Mouse (Mus musculus): Measurements from ENCODE around the gene Rassf8.
A peak's percentile ranks its signal among the peaks of the same experiment; 100 is the strongest.

The Rassf8 gene

DNA sequence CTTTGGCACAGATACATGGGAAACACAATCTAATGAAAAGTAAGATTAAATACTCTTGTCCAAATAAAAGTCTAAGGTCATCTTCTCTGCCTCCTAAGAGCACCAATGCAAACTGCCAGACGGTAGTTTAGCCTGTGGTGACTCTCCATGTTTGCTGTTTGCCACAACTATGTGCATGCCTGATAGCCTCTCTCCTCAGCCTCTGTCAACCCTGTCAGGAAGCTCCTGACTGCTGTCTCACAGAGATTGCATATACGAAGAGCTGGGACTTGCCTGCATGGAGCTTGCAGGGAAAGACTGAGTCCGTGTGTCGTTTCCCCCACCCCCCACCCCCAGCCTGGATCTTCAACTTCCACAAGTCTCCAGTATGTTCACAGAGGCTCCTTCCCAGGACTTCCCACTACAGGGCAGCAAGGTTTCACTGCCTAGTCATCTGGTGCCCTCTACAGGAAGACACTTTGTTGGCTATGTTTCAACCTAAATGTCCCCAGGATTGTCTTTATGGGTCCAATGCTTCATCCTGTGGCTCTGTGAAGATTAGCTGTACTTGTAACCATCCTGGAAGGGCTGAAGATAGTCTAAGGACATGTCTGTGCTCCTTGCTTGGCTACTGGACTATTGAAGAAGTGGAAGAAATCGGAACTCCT lies 77.2 kb downstream of the Rassf8 start:
- DNase-seq (ENCODE audit: low spot score in 2 of 2): no peak

DNA sequence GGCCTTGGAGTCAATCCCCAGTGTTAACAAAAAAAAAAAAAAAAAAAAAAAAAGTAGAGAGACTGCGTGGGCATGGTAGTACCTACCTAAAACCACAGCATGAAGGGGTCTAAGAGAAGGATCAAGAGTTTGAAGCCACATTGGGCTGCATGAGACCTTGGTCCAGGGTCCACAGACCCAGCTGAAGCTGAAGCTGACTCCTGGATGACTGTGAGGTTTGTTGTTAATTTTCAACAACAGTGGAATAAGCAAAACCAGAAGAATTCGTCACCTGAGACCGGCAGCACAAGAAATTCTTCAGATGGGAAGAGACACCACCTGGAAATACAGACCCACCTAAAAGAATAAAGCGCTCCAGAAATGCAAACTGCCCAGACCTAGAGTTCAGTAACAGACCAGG lies 79.8 kb downstream of the Rassf8 start:
- no peak for DNase-seq (ENCODE audit: low spot score in 2 of 2)

DNA sequence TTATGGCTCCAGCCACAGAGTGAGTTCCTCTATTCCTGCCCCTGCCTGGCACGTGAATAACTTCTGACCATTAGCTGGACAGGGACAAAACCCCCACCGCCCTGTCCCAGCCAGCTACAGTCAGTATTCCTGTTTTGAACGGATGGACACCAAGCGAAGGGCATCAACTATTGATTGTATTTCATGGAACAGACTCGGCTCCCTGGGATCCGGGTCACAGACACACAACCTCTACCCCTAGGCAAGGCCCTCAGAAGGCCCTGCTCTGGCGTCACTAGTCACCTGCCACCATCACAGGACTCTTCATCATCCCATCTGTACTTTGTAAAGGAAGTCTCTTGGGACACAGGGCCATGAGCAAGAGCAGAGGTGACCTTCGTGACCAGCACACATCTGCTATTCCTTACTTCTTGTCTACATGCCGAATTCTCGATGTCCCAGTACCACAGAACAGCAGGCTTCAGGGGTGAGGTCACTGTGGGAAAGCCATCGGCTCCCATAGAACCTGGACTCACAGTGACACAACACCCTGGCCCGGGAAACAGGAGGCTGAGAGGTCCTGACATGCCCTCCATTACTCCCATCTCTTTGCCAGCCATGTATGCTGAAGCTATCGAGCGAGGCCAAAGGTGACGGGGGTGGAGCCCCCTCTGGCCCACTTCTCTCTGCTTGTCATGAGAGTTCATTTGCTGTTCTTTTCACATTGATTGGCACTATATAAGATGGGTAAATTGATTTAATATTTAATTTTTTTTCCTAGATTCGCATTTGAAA lies 82.7 kb downstream of the Rassf8 start:
- no peak for DNase-seq (ENCODE audit: low spot score in 2 of 2)

DNA sequence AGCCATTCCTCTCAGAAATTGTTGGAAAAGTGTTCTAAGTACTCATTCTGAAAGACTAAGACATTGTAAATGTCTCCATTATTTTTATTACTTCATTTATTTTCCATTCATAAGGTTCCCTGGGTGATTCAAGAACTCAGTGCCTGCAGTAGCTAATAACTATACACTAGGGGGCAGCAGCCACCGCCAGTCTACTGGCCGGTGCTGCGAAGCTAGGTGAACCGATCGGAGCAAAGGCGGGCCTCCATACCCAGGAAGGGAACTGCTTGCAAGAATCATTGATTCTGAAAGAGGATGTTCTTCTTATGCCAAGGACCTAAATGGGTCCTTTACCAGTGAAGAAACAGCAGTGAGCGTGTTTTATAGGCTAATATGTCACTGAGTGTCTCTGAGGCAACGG lies 83.6 kb downstream of the Rassf8 start:
- DNase-seq (ENCODE audit: low spot score in 2 of 2): peak; percentile 19 to 56

DNA sequence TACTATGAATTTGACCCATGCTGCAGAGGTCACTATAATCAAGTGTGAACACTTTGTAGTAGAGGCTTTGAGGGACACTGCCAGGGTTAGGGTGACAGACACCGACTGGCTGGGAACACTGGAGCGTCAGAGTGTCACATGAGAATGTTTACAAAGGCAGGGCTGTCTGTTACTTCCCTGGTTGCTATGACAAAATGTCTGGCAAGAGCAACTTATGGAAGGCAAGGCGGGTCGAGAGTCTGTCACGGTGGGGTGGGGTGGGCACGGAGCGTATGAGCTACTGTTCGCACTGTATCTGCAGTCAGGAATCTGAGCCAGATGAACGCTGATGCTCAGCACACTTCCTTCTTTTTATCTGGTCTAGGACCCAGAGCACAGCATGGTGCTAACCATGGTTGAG lies 84.1 kb downstream of the Rassf8 start:
- DNase-seq (ENCODE audit: low spot score in 2 of 2): no peak

DNA sequence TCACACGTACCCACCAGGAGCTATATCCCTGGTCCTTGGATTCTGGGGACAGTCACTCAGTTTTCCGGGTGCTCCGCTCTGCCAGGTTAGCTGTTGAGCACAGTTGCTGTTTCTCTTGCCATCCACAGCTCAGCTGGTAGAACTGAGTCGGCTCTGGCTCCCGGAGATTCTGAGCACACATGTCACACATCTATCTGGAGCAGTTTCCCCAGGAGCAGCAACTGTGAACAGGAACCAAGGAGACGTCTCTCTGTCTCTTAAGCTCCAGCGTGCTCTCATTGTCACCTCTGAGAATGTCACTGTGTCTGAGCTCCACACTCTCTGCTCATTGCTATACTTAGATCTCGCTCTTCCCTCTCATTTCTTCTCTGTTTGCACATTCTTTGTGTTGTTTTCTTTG lies 86.4 kb downstream of the Rassf8 start:
- no peak for DNase-seq (ENCODE audit: low spot score in 2 of 2)

DNA sequence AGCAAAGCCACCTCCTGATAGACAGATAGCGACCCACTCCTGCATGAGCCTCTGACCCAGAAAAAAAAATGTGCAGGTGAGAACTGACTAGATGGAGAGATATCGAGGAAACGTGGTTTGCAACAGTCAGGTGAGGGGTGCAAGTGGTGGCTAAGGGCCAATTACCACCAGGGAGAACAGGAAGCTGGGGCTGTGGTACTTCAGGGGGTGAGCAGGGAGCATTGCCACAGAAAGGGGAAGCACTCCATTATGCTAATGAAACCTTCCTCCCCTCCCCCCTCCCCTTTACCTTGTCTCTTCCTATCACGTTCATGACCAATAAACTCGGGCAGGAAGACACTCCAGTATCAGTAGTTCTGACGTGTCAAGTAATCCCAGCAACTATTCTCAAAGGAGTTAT lies 88.8 kb downstream of the Rassf8 start:
- DNase-seq (ENCODE audit: low spot score in 2 of 2): no peak

DNA sequence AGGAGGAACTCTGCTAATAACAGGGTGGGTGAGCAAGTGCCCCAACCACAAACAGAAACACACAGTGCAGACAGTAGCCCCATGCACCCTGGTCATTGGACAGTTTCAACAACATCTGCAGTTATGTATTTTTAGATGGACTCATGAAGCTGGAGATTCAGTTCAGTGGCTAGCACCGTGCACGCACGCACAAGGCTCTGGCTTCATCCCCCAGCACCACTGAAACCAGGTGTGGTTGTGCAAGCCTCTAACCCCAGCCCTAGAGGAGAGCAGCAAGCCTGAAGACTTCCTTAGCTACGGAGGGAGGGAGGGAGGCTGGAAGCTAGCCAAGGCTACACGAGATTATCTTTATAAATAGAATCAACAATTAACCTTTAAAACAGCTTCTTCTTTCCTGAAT lies 99.1 kb downstream of the Rassf8 start:
- no peak for DNase-seq (ENCODE audit: low spot score in 2 of 2)

DNA sequence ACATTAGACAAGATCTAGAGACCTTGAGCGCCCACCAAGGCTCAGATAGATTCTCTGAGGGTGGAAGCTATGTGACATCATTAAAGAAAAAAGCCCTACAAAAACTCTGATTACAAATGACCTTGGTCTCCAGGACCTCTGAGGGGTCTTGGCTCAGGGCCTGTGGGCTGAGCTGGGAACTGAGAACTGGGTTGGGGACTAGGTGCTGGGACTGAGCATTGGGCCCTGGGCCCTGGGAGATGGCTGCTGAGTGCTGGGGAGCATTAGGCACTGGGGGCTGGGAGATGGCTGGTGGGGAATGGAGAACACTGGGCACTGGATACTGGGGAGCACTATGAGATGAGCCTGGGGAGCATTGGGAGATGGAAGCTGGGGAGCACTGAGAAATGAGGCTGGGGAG lies 99.5 kb downstream of the Rassf8 start:
- DNase-seq (ENCODE audit: low spot score in 2 of 2): no peak

DNA sequence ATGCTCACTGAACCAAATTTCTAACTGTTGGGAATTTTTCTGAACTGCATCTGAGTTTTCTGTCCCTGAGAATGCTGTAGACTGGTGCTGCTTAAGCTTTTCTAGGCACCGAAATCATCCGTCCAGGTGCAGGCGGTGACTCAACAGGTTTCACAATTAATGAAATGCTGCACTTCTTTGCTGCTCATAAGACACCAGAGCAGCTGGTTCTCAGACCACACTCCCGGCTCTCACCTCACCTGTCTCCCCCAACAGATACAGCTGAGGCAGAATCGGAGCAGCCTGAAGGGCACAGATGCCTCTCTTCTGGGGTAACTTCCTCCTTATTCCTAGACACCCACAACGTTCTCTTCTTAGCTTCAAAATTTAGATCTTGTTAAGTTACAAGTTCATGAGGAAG lies 100.4 kb downstream of the Rassf8 start:
- no peak for DNase-seq (ENCODE audit: low spot score in 2 of 2)

DNA sequence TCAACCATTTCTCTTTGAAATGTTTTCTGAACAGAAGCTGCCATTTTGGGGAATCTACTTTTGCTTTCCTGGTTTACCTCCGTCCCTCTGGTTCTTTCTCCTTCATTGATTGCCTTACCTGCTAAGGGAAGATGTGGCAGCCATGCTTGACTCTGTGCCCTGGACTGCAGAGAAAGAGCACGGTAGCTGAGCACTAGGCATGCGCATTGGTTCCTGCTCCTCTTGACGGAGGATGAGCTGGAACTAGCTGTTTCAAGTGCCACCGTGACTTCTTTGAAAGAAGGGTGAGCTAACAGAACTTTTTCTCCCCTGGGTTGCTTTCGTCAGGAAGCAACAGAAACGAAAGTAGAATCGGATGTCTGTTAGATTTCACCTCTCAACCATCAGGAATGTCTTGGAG lies 101.1 kb downstream of the Rassf8 start:
- no peak for DNase-seq (ENCODE audit: low spot score in 2 of 2)

DNA sequence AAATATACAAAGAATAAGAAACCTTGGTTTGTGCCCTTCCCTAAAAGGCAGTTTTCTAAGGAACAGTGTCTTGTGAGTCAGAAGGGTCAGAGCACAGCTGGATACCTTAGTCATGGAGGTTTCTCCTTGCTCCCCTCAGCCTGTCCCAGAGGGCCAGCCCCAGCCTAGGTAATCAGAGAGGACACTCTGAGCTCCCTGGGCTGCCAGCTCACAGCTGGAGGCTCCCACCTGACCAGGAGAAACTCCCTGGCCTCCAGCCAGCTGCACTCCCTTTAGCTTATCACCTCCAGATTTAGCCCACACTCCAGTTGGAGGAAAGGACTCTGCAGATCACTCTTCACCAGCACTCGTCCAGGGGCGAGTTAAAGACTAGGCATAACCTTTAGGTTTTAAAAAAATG lies 104.2 kb downstream of the Rassf8 start:
- DNase-seq (ENCODE audit: low spot score in 2 of 2): no peak

DNA sequence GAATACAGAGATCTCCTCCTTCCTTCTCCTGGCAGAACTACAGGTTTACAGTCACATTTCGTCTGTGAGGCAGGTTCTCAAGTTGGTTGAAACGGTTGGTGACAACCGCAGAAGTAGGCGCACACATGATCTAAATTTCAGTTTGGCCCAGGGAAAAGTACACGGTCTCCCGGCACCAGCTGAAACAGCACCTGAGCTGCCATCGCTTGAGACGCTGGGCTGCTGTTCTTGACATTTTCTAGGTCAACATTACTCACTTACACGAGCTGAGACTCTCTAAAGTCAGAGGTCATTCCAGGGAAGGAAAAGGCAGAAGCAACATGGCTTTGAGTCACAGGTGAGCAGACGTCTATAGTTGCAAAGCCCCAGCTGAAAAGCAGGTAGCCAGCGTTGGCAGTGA lies 105.4 kb downstream of the Rassf8 start:
- DNase-seq (ENCODE audit: low spot score in 2 of 2): no peak

DNA sequence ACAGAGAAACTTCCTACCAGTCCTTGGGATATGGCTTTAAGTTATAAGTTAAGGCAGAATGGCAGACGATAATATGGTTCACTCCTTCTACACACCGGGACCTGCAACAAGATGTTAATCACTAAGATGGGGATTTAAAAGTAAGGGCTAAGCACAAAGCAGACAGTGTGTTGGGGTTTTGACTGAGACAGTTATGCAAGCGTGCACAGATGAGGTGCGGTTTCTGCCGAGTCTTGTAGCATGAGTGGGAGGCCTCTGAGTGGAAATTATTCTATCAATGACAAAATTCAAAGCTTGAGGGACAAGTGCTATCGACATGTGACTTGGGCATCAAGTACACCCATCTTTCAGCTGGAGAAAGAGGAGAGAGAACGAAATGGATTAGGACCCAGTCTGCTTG lies 106.2 kb downstream of the Rassf8 start:
- DNase-seq (ENCODE audit: low spot score in 2 of 2): no peak

DNA sequence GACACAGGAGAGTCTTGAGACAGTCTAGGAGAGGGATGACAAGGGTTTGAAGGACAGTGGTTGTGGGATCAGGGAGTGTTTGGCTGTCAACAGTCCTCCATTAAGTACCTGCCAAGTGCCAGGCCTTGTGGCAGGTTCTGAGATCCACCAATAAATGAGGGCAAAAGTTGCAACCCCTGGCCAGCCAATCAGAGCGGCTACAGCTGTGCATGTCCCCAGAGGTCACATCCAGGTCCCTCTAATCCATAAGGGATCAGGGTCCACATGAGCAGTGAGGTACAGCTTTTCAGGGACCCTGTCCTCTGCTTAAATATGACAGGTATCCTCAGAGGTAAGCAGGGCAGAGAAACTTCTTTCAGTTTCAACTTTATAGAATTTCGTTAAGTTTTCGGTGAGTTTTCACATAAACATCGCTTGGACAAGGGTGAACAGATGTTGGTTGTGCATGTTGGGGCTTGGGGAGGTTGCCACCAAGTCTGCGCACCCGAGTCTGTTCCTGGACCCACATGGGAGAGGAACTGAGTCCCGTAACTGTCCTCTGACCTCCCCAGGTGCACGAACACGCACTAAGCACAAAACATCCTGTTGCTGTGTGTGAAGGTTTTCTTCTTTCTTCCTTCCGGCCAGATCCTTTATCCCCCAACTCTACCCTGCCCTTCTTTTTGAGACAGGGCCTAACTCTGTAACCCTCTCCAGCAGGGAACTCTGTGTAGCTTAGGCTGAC lies 107.0 kb downstream of the Rassf8 start:
- DNase-seq (ENCODE audit: low spot score in 2 of 2): no peak

DNA sequence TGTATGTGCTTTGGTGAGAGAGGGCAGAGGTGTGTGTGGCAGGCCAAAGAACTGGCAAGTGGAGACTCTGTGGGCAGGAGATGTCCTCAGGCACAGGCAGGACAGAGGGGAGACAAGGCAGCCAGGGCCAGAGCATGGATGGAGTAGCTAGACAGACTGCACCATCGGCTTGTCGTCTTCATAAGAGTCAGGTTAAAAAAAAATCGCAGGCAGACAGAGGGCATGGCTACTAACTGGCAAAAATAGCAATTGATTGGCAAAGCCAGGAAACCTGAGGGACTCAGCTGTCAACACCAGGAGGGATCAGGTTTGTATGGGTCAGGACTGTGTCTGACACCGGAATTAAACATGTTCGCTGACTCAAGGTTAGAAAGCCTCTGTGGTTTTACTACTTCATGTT lies 108.2 kb downstream of the Rassf8 start:
- no peak for DNase-seq (ENCODE audit: low spot score in 2 of 2)

DNA sequence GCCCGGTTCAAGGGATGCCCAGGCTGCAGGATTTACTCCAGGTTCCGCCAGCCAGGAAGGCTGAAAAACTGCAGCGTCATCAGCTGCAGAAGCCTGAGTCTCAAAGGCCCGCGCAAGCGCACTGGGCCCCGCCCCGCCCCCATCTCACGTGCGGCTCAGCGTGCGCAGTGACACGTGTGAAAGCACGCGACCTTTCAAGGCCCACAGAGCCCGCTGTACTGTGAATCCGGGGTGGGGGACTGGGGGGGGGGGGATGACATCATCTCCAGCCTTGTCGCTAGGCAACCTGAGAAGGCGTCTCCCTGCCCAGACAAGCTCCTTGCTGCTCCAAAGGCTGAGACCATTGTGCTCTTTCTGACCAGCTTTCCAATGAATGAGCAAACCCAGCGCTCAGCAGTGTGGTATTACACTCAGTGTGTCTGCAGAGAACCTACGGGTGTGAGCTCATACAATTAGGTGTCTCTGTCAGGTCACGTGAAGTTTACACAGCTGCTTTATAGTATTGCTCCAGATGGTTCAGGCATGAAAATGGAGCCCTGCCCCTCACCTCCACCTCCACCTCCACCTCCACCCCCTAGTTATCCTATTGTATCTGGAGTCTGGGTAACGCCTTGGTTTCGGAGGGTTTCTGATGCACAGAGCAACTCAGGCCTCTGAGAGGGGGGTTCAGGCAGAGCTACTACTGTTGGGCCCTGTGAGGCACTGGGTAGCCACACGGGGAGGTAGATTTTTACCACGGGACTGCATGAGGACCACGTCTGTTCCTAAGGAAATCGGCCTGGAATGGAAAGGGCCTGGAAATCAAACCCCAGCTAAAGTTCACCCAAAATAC lies 109.4 kb downstream of the Rassf8 start:
- peak; percentile 97 to 100 for DNase-seq (ENCODE audit: low spot score in 2 of 2)

DNA sequence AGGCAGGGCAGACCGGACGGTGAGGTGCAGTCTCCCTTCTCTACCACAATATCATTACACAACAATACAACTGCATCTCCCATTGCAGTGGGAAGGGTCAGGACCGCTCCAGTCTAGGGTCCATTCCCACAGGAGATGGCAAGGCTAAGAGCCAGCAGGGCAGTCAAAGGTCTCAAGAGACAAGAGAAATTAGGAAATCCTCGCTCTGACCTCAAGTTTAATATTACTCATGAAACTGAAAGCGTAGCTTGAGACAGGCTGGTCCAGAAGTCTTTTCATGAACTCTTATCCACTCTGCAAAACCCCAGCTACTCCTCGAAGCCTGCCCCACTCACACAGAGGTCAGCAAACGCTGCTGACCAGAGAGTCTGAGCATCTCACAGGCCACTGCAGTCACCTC lies 110.9 kb downstream of the Rassf8 start:
- DNase-seq (ENCODE audit: low spot score in 2 of 2): no peak

DNA sequence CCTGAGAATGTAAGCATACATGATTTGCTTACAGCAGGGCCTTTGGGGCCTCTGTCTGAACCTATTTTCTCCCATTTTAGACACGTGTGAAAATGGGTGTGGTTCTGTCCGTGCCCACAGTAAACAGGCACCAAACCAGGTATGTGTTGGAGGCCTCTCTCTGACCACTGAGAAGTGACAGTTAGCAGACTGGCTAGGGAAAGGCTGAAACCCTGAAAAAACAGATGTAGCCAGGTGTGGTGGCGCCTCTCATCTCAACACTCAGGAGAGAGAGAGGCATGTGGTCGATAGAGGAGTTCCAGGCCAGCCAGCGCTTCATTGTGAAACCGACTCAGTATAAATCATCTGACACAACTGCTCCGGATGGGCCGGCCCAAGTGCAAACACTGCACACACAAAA lies 111.9 kb downstream of the Rassf8 start:
- no peak for DNase-seq (ENCODE audit: low spot score in 2 of 2)

DNA sequence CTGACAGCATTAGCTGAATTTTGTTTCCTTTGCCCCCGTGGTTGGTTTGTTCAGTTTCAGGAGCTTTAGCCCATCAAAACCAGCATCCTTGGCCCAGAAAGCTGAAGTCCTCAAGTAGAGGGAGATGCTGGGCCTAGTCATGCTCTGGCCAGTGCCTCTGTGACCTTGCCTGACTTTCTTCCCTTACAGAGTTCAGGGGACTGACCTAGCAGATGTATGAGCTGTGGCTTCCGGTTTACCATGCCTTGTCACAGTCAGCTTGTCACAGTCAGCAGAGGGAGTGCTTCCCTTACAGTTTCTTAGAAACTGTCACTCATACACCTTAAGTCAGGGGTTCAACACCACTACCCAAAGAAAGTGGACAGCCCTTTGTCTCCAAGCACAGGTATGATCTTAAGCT lies 113.8 kb downstream of the Rassf8 start:
- DNase-seq (ENCODE audit: low spot score in 2 of 2): no peak

DNA sequence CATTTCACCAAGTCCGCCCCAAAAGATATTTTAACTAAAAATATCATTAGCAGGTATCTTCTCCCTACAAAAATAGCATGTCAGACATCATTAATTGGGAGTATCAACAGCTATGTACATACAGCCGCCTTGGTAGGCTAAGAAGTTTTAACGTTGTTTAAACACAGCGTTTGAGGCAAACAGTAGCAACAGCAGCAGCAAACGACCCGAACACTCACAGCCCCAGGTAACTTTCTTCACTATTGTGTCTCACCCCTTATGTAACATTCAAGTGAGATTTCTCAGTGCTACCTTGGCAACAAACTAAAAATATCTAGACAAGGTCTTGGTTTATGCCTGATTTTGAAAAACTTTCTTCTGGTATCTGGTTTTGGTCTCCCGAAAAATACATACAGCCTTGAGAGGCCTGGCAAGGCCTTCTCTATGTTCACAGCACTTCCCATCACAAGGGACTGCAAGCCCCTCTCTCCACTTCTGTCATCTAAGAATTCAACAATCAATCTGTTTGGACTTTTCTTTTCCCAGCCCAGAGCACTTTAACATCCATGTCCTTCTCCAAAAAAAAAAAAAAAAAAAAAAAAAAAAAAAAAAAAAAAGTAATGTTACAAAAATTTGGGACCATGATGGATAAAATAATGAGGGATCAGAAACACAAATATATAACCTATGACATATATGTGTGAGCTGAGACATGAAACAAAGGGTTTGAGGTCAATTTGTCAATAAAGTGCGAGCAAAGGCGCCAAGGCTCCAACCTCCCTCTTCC lies 115.1 kb downstream of the Rassf8 start:
- no peak for DNase-seq (ENCODE audit: low spot score in 2 of 2)

Data from urinary bladder, adult 18-20 months (tissue).